Mouse (Mus musculus): ENCODE measurements around the gene Bcat1.

Gene Bcat1

DNA sequence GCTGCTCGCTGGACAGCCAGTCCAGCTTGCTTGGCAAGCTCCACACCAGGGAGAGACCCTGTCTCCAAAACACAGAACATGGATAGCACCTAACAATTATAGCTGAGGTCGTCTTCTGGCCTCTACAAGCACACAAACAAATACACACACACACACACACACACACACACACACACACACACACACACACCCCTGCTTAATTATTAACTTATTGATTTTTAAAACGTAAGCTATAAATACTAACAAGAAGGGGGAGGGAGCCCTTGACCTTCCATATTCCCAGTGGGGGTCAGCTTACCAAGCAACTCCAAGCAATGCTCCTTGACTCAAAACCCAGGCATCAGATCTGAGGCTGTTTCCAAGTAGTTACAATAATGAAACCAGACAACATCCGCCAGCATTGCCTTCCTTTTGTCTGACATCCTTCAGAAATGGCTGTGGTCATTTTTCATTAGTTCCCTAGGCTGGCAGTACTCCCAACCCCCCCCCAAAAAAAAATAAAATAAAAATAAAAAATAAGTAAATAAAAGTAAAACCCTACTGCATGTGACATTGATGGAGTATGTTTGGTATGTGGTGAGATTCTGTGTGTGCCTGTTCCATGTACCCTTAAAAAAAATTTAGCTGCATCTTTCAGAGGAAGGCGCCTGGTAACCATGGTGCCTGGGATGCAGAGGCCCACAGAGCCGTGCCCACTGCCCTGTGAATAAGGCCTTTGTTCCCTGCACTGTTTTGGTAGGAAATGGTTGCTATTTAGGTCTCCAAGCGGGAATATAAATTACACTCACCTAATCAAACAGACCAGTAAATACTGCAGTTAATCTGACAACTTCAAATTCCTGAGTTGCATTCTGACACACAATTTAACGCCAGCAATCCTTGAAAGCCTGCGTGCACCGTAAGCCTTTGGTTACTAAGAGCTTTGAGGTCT lies 131.3 kb downstream of the Bcat1 start:
- no peak for DNase-seq (ENCODE audit: low read depth, low spot score)

All from brain, embryonic 18.5 days (tissue).